Mouse (Mus musculus) myocyte (in vitro differentiated cells): ENCODE data around the gene Tsr1. TPM values are rescaled to one million over a fixed set of nuclear protein-coding genes. Genes with fewer than 3 reads are reported as not detected.
A peak's percentile ranks its signal among the peaks of the same experiment; 100 is the strongest.

ENCODE experiments used
- H3K27me3 ChIP-seq: one replicate; pipeline ENCODE4 v1.6.1; 2011; ENCODE audit not compliant: control insufficient read depth, insufficient read depth, insufficient read length
- H3K36me3 ChIP-seq: one replicate; pipeline ENCODE4 v1.6.1; 2011; ENCODE audit not compliant: control insufficient read depth, insufficient read depth
- H3K4me2 ChIP-seq: one replicate; pipeline ENCODE4 v1.6.1; 2011; ENCODE audit warnings: low read depth, control low read depth
- H3K4me3 ChIP-seq: one replicate; pipeline ENCODE4 v1.5.1; 2011; ENCODE audit warnings: mild to moderate bottlenecking, control low read depth, moderate library complexity
- H3K79me2 ChIP-seq: one replicate; pipeline ENCODE4 v1.6.1; 2011; ENCODE audit not compliant: control insufficient read depth, insufficient read depth
- H3ac ChIP-seq: one replicate; pipeline ENCODE4 v1.6.1; 2011; ENCODE audit not compliant: control insufficient read depth, insufficient read length
- CEBPB ChIP-seq: IDR thresholded peaks from 2 replicates; pipeline ENCODE4 v1.6.1; 2011; ENCODE audit warnings: mild to moderate bottlenecking, moderate library complexity; ENCODE audit not compliant: poor library complexity, insufficient read depth, severe bottlenecking
- E2F4 ChIP-seq: IDR thresholded peaks from one replicate; pipeline ENCODE4 v1.6.1; 2011; ENCODE audit warnings: mild to moderate bottlenecking, control low read depth, moderate library complexity; ENCODE audit not compliant: insufficient read depth
- MAX ChIP-seq: IDR thresholded peaks from one replicate; pipeline ENCODE4 v1.6.1; 2011; ENCODE audit warnings: low read depth, mild to moderate bottlenecking, control low read depth
- MYOD1 ChIP-seq, 3 experiments: IDR thresholded peaks; one replicate each; pipeline ENCODE4 v1.6.1; 2011; ENCODE audit warnings: control low read depth in 2 of 3, low read depth in 2 of 3, mild to moderate bottlenecking in 2 of 3, moderate library complexity in 1 of 3; ENCODE audit not compliant: insufficient read length in 2 of 3, control insufficient read depth in 1 of 3
- MYOG ChIP-seq, 3 experiments: IDR thresholded peaks; one replicate each; pipeline ENCODE4 v1.6.1; 2011; ENCODE audit warnings: control low read depth in 2 of 3, low read depth in 2 of 3, mild to moderate bottlenecking in 2 of 3; ENCODE audit not compliant: insufficient read length in 2 of 3, control insufficient read depth in 1 of 3, insufficient read depth in 1 of 3
- POLR2A ChIP-seq: IDR thresholded peaks from one replicate; pipeline ENCODE4 v1.6.1; 2011; ENCODE audit warnings: low read depth, mild to moderate bottlenecking, control low read depth, moderate library complexity; ENCODE audit not compliant: insufficient read length
- POLR2AphosphoS2 ChIP-seq: IDR thresholded peaks from one replicate; pipeline ENCODE4 v1.6.1; 2011; ENCODE audit warnings: low read depth, control low read depth; ENCODE audit not compliant: insufficient read length
- REST ChIP-seq: IDR thresholded peaks from one replicate; pipeline ENCODE4 v1.6.1; 2011; ENCODE audit warnings: mild to moderate bottlenecking, control low read depth, moderate library complexity; ENCODE audit not compliant: insufficient read depth, insufficient read length
- SRF ChIP-seq: IDR thresholded peaks from one replicate; pipeline ENCODE4 v1.6.1; 2011; ENCODE audit warnings: low read depth; ENCODE audit not compliant: control insufficient read depth, insufficient read length
- TCF12 ChIP-seq: IDR thresholded peaks from one replicate; pipeline ENCODE4 v1.6.1; 2011; ENCODE audit warnings: mild to moderate bottlenecking, control low read depth; ENCODE audit not compliant: poor library complexity, insufficient read depth, severe bottlenecking
- TCF3 ChIP-seq: IDR thresholded peaks from one replicate; pipeline ENCODE4 v1.6.1; 2011; ENCODE audit warnings: low read depth, control low read depth; ENCODE audit not compliant: insufficient read length
- USF1 ChIP-seq: IDR thresholded peaks from one replicate; pipeline ENCODE4 v1.6.1; 2011; ENCODE audit warnings: low read depth, mild to moderate bottlenecking, control low read depth, moderate library complexity
- polyA plus RNA-seq: library from polyadenylated mRNA; unstranded; fragments of >200 nt; fragmentation: generic; extraction: Trizol; gene quantifications from one replicate; pipeline ENCODE4 v1.2.1, GENCODE M21; 2012; ENCODE audit warnings: missing spikeins

Gene Tsr1
- polyA plus RNA-seq, 1 experiment, result 26.7 TPM

- H3K4me3 ChIP-seq, result no peak overlapping the region
- peaks cover 36% of the 10 kb centered on the region for H3K79me2 ChIP-seq
- H3ac ChIP-seq, result no peak overlapping the region
- no peaks in the 10 kb centered on the region for H3K27me3 ChIP-seq
- TF ChIP-seq TCF12, result no peak
- TF ChIP-seq E2F4, result no peak
- no peak for TF ChIP-seq SRF
- no peak for TF ChIP-seq MYOD1 (IDR thresholded peaks at IDR 0.05; ENCODE audit: control insufficient read depth in 1 of 3, insufficient read length in 2 of 3, low read depth in 2 of 3)
- H3K4me2 ChIP-seq, result no peak overlapping the region
- peaks cover 76% of the 10 kb centered on the region for H3K36me3 ChIP-seq
Observed at GRCm38 (mm10) chr11:74902416-74902815, 4.5 kb downstream of the Tsr1 start.

GRCm38 (mm10) chr11:74907850-74908249, 10.0 kb downstream of the Tsr1 start:
- Histone ChIP-seq H3K36me3 (peaks cover 79% of the 10 kb centered on the region), H3K4me3 (no peak overlapping the region), H3K79me2 (no peaks in the 10 kb centered on the region), H3K4me2 (no peak overlapping the region), H3ac (no peak overlapping the region), H3K27me3 (no peaks in the 10 kb centered on the region)
- TF ChIP-seq SRF (no peak), TCF12 (no peak), TCF3 (no peak), POLR2AphosphoS2 (no peak), CEBPB (no peak), MAX (no peak), USF1 (no peak), POLR2A (no peak), E2F4 (no peak), MYOG (IDR thresholded peaks at IDR 0.05; ENCODE audit: control insufficient read depth in 1 of 3, insufficient read depth in 1 of 3, insufficient read length in 2 of 3, low read depth in 2 of 3) (no peak), MYOD1 (IDR thresholded peaks at IDR 0.05; ENCODE audit: control insufficient read depth in 1 of 3, insufficient read length in 2 of 3, low read depth in 2 of 3) (no peak), REST (no peak)

GRCm38 (mm10) chr11:74908618-74909399, 10.9 kb downstream of the Tsr1 start:
- Histone ChIP-seq H3K79me2 (no peaks in the 10 kb centered on the region), H3K4me3 (no peak overlapping the region), H3K4me2 (no peak overlapping the region), H3K27me3 (no peaks in the 10 kb centered on the region), H3ac (no peak overlapping the region), H3K36me3 (peaks cover 69% of the 10 kb centered on the region)
- TF ChIP-seq TCF12 (no peak), POLR2AphosphoS2 (peak; percentile 36), SRF (no peak)

- TF ChIP-seq SRF (no peak), E2F4 (no peak), CEBPB (no peak), TCF3 (no peak), USF1 (no peak), MYOD1 (IDR thresholded peaks at IDR 0.05; ENCODE audit: control insufficient read depth in 1 of 3, insufficient read length in 2 of 3, low read depth in 2 of 3) (no peak), MYOG (IDR thresholded peaks at IDR 0.05; ENCODE audit: control insufficient read depth in 1 of 3, insufficient read depth in 1 of 3, insufficient read length in 2 of 3, low read depth in 2 of 3) (no peak), POLR2A (no peak), REST (no peak), MAX (no peak)
Observed at GRCm38 (mm10) chr11:74909978-74910377, 12.1 kb downstream of the Tsr1 start.

GRCm38 (mm10) chr11:74912492-74912891, 14.6 kb downstream of the Tsr1 start:
- H3K79me2 ChIP-seq, result no peaks in the 10 kb centered on the region
- TF ChIP-seq E2F4 (no peak), USF1 (no peak), POLR2A (no peak), REST (no peak), POLR2AphosphoS2 (no peak), MAX (no peak)
- no peak overlapping the region for H3K4me2 ChIP-seq
- H3K27me3 ChIP-seq, result no peaks in the 10 kb centered on the region
- no peak overlapping the region for H3ac ChIP-seq
- no peak overlapping the region for H3K4me3 ChIP-seq
- H3K36me3 ChIP-seq, result peaks cover 32% of the 10 kb centered on the region

More at GRCm38 (mm10) chr11:74909978-74910377, 12.1 kb downstream of the Tsr1 start:
- no peak overlapping the region for H3K4me2 ChIP-seq
- H3K36me3 ChIP-seq, result peaks cover 58% of the 10 kb centered on the region
- H3ac ChIP-seq, result no peak overlapping the region
- no peaks in the 10 kb centered on the region for H3K79me2 ChIP-seq
- no peak overlapping the region for H3K4me3 ChIP-seq
- H3K27me3 ChIP-seq, result no peaks in the 10 kb centered on the region
